Mouse (Mus musculus) liver (tissue): ENCODE measurements around the gene Fsip1.

Source experiments
- DNase-seq: peaks from one replicate; pipeline ENCODE4 v3.0.0-alpha.2; 2020; ENCODE audit warnings: mixed read lengths

Gene Fsip1

GRCm38 (mm10) chr2:118122291-118122690 lies 134.5 kb downstream of the Fsip1 start:
- DNase-seq = no peak

- DNase-seq = no peak
Observed at GRCm38 (mm10) chr2:118120751-118121150, 136.0 kb downstream of the Fsip1 start.

GRCm38 (mm10) chr2:118120095-118120494 lies 136.7 kb downstream of the Fsip1 start:
- no peak for DNase-seq

- DNase-seq = no peak
Observed at GRCm38 (mm10) chr2:118119684-118120083, 137.1 kb downstream of the Fsip1 start.

- DNase-seq = no peak
Observed at GRCm38 (mm10) chr2:118118515-118118914, 138.3 kb downstream of the Fsip1 start.

- DNase-seq = no peak
Observed at GRCm38 (mm10) chr2:118118045-118118444, 138.7 kb downstream of the Fsip1 start.

- DNase-seq = no peak
Observed at GRCm38 (mm10) chr2:118117401-118117800, 139.4 kb downstream of the Fsip1 start.

GRCm38 (mm10) chr2:118116754-118117290 lies 139.9 kb downstream of the Fsip1 start:
- DNase-seq = no peak

- DNase-seq = no peak
Observed at GRCm38 (mm10) chr2:118116180-118116579, 140.6 kb downstream of the Fsip1 start.

GRCm38 (mm10) chr2:118115647-118116046 lies 141.1 kb downstream of the Fsip1 start:
- DNase-seq = no peak

- DNase-seq = no peak
Observed at GRCm38 (mm10) chr2:118114671-118115070, 142.1 kb downstream of the Fsip1 start.

- peak; percentile 34 for DNase-seq
Observed at GRCm38 (mm10) chr2:118113808-118114524, 142.8 kb downstream of the Fsip1 start.

- DNase-seq = no peak
Observed at GRCm38 (mm10) chr2:118112846-118113479, 143.8 kb downstream of the Fsip1 start.

GRCm38 (mm10) chr2:118112438-118112837 lies 144.3 kb downstream of the Fsip1 start:
- no peak for DNase-seq

- peak; percentile 69 for DNase-seq
Observed at GRCm38 (mm10) chr2:118111488-118112131, 145.2 kb downstream of the Fsip1 start, which contains the start of gene Thbs1. Gene Thbs1 (plus strand): TSS chr2:118111876.

GRCm38 (mm10) chr2:118111116-118111487 lies 145.7 kb downstream of the Fsip1 start:
- peak; percentile 80 for DNase-seq

- DNase-seq = no peak
Observed at GRCm38 (mm10) chr2:118110225-118110915, 146.4 kb downstream of the Fsip1 start.

- DNase-seq = no peak
Observed at GRCm38 (mm10) chr2:118102169-118102568, 154.6 kb downstream of the Fsip1 start.

- DNase-seq = no peak
Observed at GRCm38 (mm10) chr2:118099104-118099503, 157.7 kb downstream of the Fsip1 start.

GRCm38 (mm10) chr2:118091226-118091625 lies 165.5 kb downstream of the Fsip1 start:
- DNase-seq = no peak

GRCm38 (mm10) chr2:118087044-118087726 lies 169.6 kb downstream of the Fsip1 start:
- no peak for DNase-seq

- no peak for DNase-seq
Observed at GRCm38 (mm10) chr2:118085647-118086046, 171.1 kb downstream of the Fsip1 start.
